Mouse (Mus musculus): ENCODE measurements around the gene Ahsa1.

DNA sequence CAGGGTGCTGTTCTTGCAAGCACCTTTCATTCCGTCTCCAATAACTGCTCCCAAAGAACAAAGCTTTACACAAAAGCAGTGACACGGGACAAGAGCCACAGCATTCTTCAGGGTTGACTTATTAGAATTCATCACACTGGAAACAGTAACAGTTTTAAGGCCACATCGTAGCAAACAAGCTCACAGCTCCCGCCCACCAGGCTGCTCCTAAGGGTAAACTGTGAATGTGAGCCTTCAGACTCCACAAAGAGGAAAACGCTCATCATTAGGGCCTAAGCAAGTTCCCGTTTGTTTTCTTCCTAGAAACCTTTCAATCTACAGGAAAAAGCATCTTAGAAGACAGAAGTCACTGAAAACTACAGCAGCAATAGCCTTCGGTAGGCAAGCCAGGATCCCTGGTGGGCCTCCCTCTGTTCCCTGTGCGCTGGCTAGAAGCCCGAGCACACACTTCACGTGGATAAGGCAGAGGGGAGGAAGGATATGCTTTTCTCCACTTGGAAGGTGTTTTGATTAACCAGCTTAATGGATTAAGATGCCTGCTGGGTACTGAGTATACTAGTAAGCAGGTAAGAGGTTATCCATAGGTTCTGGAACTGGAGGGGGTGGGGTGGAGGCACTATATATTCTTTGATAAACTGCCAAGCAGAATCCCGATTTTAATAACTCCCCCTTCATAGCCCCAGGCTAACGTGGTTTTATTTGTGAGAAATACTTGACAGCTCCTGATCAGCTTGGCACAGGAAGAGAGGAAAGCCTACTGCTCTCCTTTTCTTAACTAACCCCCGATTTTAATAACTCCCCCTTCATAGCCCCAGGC, 39.7 kb downstream of the Ahsa1 start:
- TF ChIP-seq EP300 (IDR thresholded peaks at IDR 0.05; ENCODE audit: insufficient read depth, low read depth, low read length) (no peak), CTCF (IDR thresholded peaks at IDR 0.05) (no peak)

All from heart, adult 2 months (tissue).